Mouse (Mus musculus) brain, embryonic 14.5 days (tissue): ENCODE results near the gene Obscn.

Experiments
- CTCF ChIP-seq: fragments of 200-500 bp; IDR thresholded peaks from 2 replicates; pipeline ENCODE4 v1.5.1; 2012; ENCODE audit warnings: inconsistent platforms, mild to moderate bottlenecking, moderate library complexity, borderline replicate concordance; ENCODE audit not compliant: insufficient read depth, insufficient read length; ENCODE audit errors: extremely low read depth
- POLR2A ChIP-seq: fragments of 200-500 bp; IDR thresholded peaks from 2 replicates; pipeline ENCODE4 v1.6.1; 2012; ENCODE audit warnings: mild to moderate bottlenecking, inconsistent platforms, borderline replicate concordance; ENCODE audit not compliant: poor library complexity, insufficient read depth, insufficient read length, severe bottlenecking; ENCODE audit errors: extremely low read depth

DNA sequence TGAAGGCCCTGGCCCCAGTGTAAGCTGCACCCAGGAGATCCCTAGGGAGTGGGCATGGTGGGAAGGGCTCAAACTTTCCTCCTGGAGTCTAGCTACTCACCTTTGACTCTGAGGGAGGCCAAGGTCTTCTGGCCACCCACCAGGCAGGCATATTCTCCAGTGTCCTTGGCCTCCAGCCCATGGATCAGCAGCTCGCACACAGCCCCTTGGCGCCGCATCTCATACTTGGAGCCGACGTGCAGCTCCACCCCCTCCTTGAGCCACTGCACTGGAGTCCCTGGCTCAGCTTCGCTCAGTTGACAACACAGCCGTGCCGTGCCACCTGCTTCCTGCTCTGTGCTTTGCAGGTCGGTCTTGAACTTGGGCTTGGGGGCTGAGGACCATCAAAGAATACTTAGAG is 85.2 kb downstream of the Obscn start:
- no peak for TF ChIP-seq POLR2A
- TF ChIP-seq CTCF: no peak
